Mouse (Mus musculus): ENCODE measurements at regions not wholly inside any gene's neighbourhood (a gene's known extent, or its start where the extent isn't known, plus 50 kb on each side); places are given as distances from the start of the nearest gene placed in this dataset.

DNA sequence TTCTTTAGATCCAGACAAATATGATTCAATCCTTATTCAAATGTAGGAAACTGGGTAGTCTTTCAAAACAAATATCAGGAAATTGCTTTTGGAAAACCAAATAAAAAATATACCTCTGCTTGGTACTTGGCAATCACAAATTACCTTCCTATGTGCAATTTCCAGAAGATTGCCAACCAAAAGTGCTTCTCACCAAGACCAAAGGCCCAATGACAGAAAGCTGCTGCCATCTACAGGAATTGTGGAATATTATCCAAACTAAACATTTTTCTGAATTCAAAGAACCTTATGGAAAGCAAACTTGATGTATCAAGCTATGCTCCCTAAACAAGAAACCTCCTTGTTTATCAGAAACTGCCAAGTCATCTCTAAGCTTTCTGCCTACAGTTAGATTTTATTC, 169.1 kb upstream of the Hsf2 start:
- Histone ChIP-seq H3K36me3 (ENCODE audit: control insufficient read depth in 1 of 2, insufficient read depth in 2 of 2, low read length in 2 of 2) (no peaks in the 10 kb centered on the region), H3K27ac (ENCODE audit: control insufficient read depth, low read depth, low read length) (no peak overlapping the region), H3K9me3 (replicated peaks; ENCODE audit: insufficient read depth, low read length) (no peaks in the 10 kb centered on the region), H3K27me3 (ENCODE audit: control insufficient read depth in 1 of 2, insufficient read depth in 2 of 2, low read length in 2 of 2) (no peaks in the 10 kb centered on the region), H3K4me1 (ENCODE audit: control insufficient read depth in 1 of 2, insufficient read depth in 2 of 2, low read length in 2 of 2) (no peaks in the 10 kb centered on the region), H3K79me2 (ENCODE audit: control insufficient read depth, insufficient read depth, low read length, poor library complexity) (no peaks in the 10 kb centered on the region), H3K9ac (ENCODE audit: control insufficient read depth, low read depth, low read length, poor library complexity, severe bottlenecking) (no peak overlapping the region), H3K4me3 (ENCODE audit: control insufficient read depth in 1 of 2, insufficient read depth in 1 of 2, low read depth in 2 of 2, low read length in 2 of 2) (no peak overlapping the region)
- no peak for DNase-seq (ENCODE audit: low read depth, low spot score)
- TF ChIP-seq TBP (IDR thresholded peaks at IDR 0.05; ENCODE audit: low read depth, low read length) (no peak), MYB (IDR thresholded peaks at IDR 0.05; ENCODE audit: low read depth, low read length) (no peak), ZNF384 (IDR thresholded peaks at IDR 0.05; ENCODE audit: low read depth, low read length) (no peak), MEF2A (IDR thresholded peaks at IDR 0.05; ENCODE audit: extremely low read depth, insufficient replicate concordance, low read depth, low read length, poor library complexity, severe bottlenecking) (no peak), RAD21 (IDR thresholded peaks at IDR 0.05; ENCODE audit: low read depth, low read length) (peak; percentile 23), GABPA (IDR thresholded peaks at IDR 0.05; ENCODE audit: low read depth, low read length) (no peak)

DNA sequence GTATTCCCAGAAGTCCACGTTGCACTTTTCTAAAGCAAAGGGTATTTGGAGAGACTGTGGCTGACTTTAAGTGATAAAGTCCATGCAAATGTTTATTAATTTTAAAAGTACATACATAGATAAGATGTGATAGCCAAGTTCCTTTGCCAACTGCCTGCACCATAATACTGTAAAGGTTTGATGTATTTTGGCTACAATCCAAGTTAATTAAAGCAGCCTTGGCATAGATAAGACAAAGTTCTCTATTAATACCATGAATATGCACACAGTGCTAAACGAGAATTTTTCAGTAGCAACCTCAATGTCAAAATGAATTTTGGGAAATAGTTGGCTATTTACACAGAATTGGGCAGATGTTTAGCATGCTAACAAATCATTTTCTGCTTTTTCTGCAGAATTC, 167.0 kb upstream of the Hsf2 start:
- Histone ChIP-seq H3K27me3 (ENCODE audit: control insufficient read depth in 1 of 2, insufficient read depth in 2 of 2, low read length in 2 of 2) (no peaks in the 10 kb centered on the region), H3K27ac (ENCODE audit: control insufficient read depth, low read depth, low read length) (no peak overlapping the region), H3K9me3 (replicated peaks; ENCODE audit: insufficient read depth, low read length) (no peaks in the 10 kb centered on the region), H3K79me2 (ENCODE audit: control insufficient read depth, insufficient read depth, low read length, poor library complexity) (no peaks in the 10 kb centered on the region), H3K36me3 (ENCODE audit: control insufficient read depth in 1 of 2, insufficient read depth in 2 of 2, low read length in 2 of 2) (no peaks in the 10 kb centered on the region), H3K4me3 (ENCODE audit: control insufficient read depth in 1 of 2, insufficient read depth in 1 of 2, low read depth in 2 of 2, low read length in 2 of 2) (no peak overlapping the region), H3K4me1 (ENCODE audit: control insufficient read depth in 1 of 2, insufficient read depth in 2 of 2, low read length in 2 of 2) (no peaks in the 10 kb centered on the region), H3K9ac (ENCODE audit: control insufficient read depth, low read depth, low read length, poor library complexity, severe bottlenecking) (no peak overlapping the region)
- DNase-seq (ENCODE audit: low read depth, low spot score): peak; percentile 1
- TF ChIP-seq JUND (IDR thresholded peaks at IDR 0.05; ENCODE audit: low read depth, low read length): no peak
- no peak for TF ChIP-seq RAD21 (IDR thresholded peaks at IDR 0.05; ENCODE audit: low read depth, low read length)
- no peak for TF ChIP-seq MAFK (IDR thresholded peaks at IDR 0.05; ENCODE audit: borderline replicate concordance, low read depth, low read length)
- no peak for TF ChIP-seq GABPA (IDR thresholded peaks at IDR 0.05; ENCODE audit: low read depth, low read length)
- TF ChIP-seq MYB (IDR thresholded peaks at IDR 0.05; ENCODE audit: low read depth, low read length): no peak
- TF ChIP-seq GATA1 (IDR thresholded peaks at IDR 0.05; ENCODE audit: low read depth, low read length): no peak
- no peak for TF ChIP-seq MAX (IDR thresholded peaks at IDR 0.05; ENCODE audit: low read length)
- no peak for TF ChIP-seq TAL1 (IDR thresholded peaks at IDR 0.05; ENCODE audit: low read length)
- TF ChIP-seq UBTF (IDR thresholded peaks at IDR 0.05; ENCODE audit: borderline replicate concordance, insufficient read depth, low read depth, low read length): no peak
- no peak for TF ChIP-seq RCOR1 (IDR thresholded peaks at IDR 0.05; ENCODE audit: low read depth, low read length)
- no peak for TF ChIP-seq POLR2A (IDR thresholded peaks at IDR 0.05; ENCODE audit: control insufficient read depth in 1 of 2, insufficient read depth in 1 of 2, low read depth in 1 of 2, low read length in 2 of 2, poor library complexity in 1 of 2)
- no peak for TF ChIP-seq TCF12 (IDR thresholded peaks at IDR 0.05; ENCODE audit: low read depth, low read length)
- no peak for TF ChIP-seq ELF1 (IDR thresholded peaks at IDR 0.05; ENCODE audit: low read depth, low read length)
- TF ChIP-seq POLR2AphosphoS5 (IDR thresholded peaks at IDR 0.05; ENCODE audit: borderline replicate concordance, low read depth, low read length): no peak
- TF ChIP-seq TBP (IDR thresholded peaks at IDR 0.05; ENCODE audit: low read depth, low read length): no peak
- TF ChIP-seq NELFE (IDR thresholded peaks at IDR 0.05; ENCODE audit: low read depth, low read length): no peak
